Mouse (Mus musculus) heart, embryonic 12.5 days (tissue): ENCODE measurements around the gene Scamp1. TPM values are rescaled to one million over a fixed set of nuclear protein-coding genes. Genes with fewer than 3 reads are reported as not detected.

Source experiments
- ATAC-seq: fragments of 200-750 bp; cut with Nextera tagmentation; 2 replicates; pipeline ENCODE4 v1.8.0; 2017; ENCODE audit warnings: moderate TSS enrichment, moderate library complexity; ENCODE audit not compliant: insufficient number of reproducible peaks, low FRiP score
- H3K27ac ChIP-seq: fragments of 300-500 bp; sonication (generic); 2 replicates; pipeline ENCODE4 v1.5.1; 2016; ENCODE audit warnings: mild to moderate bottlenecking, moderate library complexity; ENCODE audit not compliant: poor library complexity, severe bottlenecking
- H3K27me3 ChIP-seq: fragments of 300-500 bp; sonication (generic); replicated peaks from 2 replicates; pipeline ENCODE4 v1.6.1; 2016; ENCODE audit warnings: mild to moderate bottlenecking, moderate library complexity
- H3K36me3 ChIP-seq: fragments of 300-500 bp; sonication (generic); 2 replicates; pipeline ENCODE4 v1.6.1; 2016; ENCODE audit warnings: mild to moderate bottlenecking, moderate library complexity
- H3K4me1 ChIP-seq: fragments of 300-500 bp; sonication (generic); replicated peaks from 2 replicates; pipeline ENCODE4 v1.6.1; 2016; ENCODE audit warnings: mild to moderate bottlenecking
- H3K4me2 ChIP-seq: fragments of 300-500 bp; sonication (generic); 2 replicates; pipeline ENCODE4 v1.6.1; 2016; ENCODE audit warnings: mild to moderate bottlenecking, moderate library complexity
- H3K4me3 ChIP-seq: fragments of 300-500 bp; sonication (generic); 2 replicates; pipeline ENCODE4 v1.5.1; 2016; ENCODE audit warnings: mild to moderate bottlenecking
- H3K9ac ChIP-seq: fragments of 300-500 bp; sonication (generic); 2 replicates; pipeline ENCODE4 v1.6.1; 2016; ENCODE audit warnings: mild to moderate bottlenecking, moderate library complexity
- H3K9me3 ChIP-seq: fragments of 300-500 bp; sonication (generic); replicated peaks from 2 replicates; pipeline ENCODE4 v1.6.1; 2016; ENCODE audit warnings: mild to moderate bottlenecking, moderate library complexity
- WGBS: fragments of 180-500 bp; shearing (Covaris S2); methylation state at CpG from one replicate; pipeline ENCODE4 v1.1.7; 2016; 5-methylcytosine and 5-hydroxymethylcytosine counted together
- polyA plus RNA-seq: library from polyadenylated mRNA; unstranded; fragments of >200 nt; fragmentation: Nextera tagmentation; extraction: Ambion mirVana; gene quantifications from 2 replicates; pipeline ENCODE4 v1.2.1, GENCODE M21; 2016

The Scamp1 gene
- polyA plus RNA-seq, 1 experiment from 2014 or later = 29.2 TPM

GRCm38 (mm10) chr13:94175379-94176050 is 110.1 kb downstream of the Scamp1 start:
- Histone ChIP-seq H3K9me3 (no peaks in the 10 kb centered on the region), H3K36me3 (0 out of 2 replicates have a peak, but pooled peaks cover 7% of the 10 kb centered on the region), H3K9ac (0 out of 2 replicates have a peak overlapping the region, but pooled peaks have one; percentile 32), H3K27me3 (no peaks in the 10 kb centered on the region), H3K4me1 (peaks cover 52% of the 10 kb centered on the region), H3K27ac (no peak overlapping the region), H3K4me2 (peak overlapping the region; percentile 95), H3K4me3 (peak overlapping the region; percentile 57; the same call in 1 of the 2 replicates)
- 36% methylated on average over 6 of the region's 6 CpGs for WGBS
- ATAC-seq = no peak

- Histone ChIP-seq H3K4me3 (peak overlapping the region; percentile 57), H3K9ac (peak overlapping the region; percentile 64), H3K27me3 (no peaks in the 10 kb centered on the region), H3K9me3 (no peaks in the 10 kb centered on the region), H3K36me3 (0 out of 2 replicates have a peak, but pooled peaks cover 7% of the 10 kb centered on the region), H3K4me2 (peak overlapping the region; percentile 95), H3K27ac (no peak overlapping the region), H3K4me1 (peaks cover 52% of the 10 kb centered on the region)
- no peak for ATAC-seq
- WGBS = 20% methylated on average over 16 of the region's 16 CpGs
Observed at GRCm38 (mm10) chr13:94174577-94175279, 110.9 kb downstream of the Scamp1 start.

GRCm38 (mm10) chr13:94173633-94174576 is 111.8 kb downstream of the Scamp1 start:
- peak; percentile 51; the same call in 1 of the 2 replicates for ATAC-seq
- peak overlapping the region; percentile 46 for H3K27ac ChIP-seq
- no peaks in the 10 kb centered on the region for H3K9me3 ChIP-seq
- H3K36me3 ChIP-seq = 0 out of 2 replicates have a peak, but pooled peaks cover 5% of the 10 kb centered on the region
- WGBS = 2% methylated on average over 53 of the region's 55 CpGs
- peak overlapping the region; percentile 64 for H3K9ac ChIP-seq
- peaks cover 59% of the 10 kb centered on the region for H3K4me1 ChIP-seq
- peak overlapping the region; percentile 57 for H3K4me3 ChIP-seq
- peak overlapping the region; percentile 95 for H3K4me2 ChIP-seq
- no peaks in the 10 kb centered on the region for H3K27me3 ChIP-seq

GRCm38 (mm10) chr13:94172533-94173310 is 112.9 kb downstream of the Scamp1 start:
- Histone ChIP-seq H3K9ac (no peak overlapping the region), H3K27me3 (no peaks in the 10 kb centered on the region), H3K4me2 (no peak overlapping the region), H3K4me1 (peaks cover 52% of the 10 kb centered on the region), H3K36me3 (no peaks in the 10 kb centered on the region), H3K27ac (no peak overlapping the region), H3K4me3 (no peak overlapping the region), H3K9me3 (no peaks in the 10 kb centered on the region)
- 71% methylated on average over 15 of the region's 15 CpGs for WGBS
- ATAC-seq = no peak

- WGBS = 42% methylated on average over 5 of the region's 5 CpGs
- peak overlapping the region; percentile 12; the same call in 1 of the 2 replicates for H3K27ac ChIP-seq
- H3K4me2 ChIP-seq = no peak overlapping the region
- H3K4me3 ChIP-seq = no peak overlapping the region
- no peak for ATAC-seq
- no peaks in the 10 kb centered on the region for H3K27me3 ChIP-seq
- no peaks in the 10 kb centered on the region for H3K36me3 ChIP-seq
- peaks cover 52% of the 10 kb centered on the region for H3K4me1 ChIP-seq
- H3K9ac ChIP-seq = no peak overlapping the region
- no peaks in the 10 kb centered on the region for H3K9me3 ChIP-seq
Observed at GRCm38 (mm10) chr13:94171612-94172011, 114.0 kb downstream of the Scamp1 start.

DNA sequence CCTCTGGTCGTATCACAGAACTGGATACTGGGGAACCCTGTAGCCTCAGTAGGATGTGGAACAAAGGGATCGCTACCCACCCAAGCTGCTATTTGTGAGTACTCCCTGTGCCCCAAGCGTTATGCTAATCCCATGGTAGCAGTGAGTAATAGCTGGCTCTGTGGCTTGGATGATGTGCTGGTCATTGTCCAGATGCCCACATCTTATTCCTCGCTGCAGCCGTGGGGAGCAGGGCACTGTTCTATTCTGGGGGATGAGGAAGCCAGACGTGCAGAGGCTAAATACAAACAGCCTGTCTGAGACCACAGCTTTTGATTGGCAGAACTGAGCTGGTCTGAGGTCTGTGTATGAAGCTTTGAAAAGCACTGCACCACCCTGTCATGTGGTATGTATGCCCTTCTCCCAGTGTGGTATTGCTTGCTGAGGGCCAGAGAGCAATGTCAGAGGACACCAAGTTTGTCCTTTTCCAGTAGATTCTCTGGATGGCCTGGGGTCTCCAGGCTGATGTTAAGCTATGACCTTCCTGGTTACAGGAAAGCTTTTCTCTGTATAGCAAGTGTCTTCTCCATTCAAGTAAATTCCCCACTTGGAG is 116.2 kb downstream of the Scamp1 start:
- no peak overlapping the region for H3K4me2 ChIP-seq
- no peak overlapping the region for H3K27ac ChIP-seq
- WGBS = 52% methylated on average over 6 of the region's 6 CpGs
- no peak overlapping the region for H3K4me3 ChIP-seq
- no peak for ATAC-seq
- H3K9ac ChIP-seq = no peak overlapping the region
- no peaks in the 10 kb centered on the region for H3K36me3 ChIP-seq
- H3K9me3 ChIP-seq = no peaks in the 10 kb centered on the region
- peaks cover 38% of the 10 kb centered on the region for H3K4me1 ChIP-seq
- H3K27me3 ChIP-seq = no peaks in the 10 kb centered on the region

GRCm38 (mm10) chr13:94168319-94168718 is 117.3 kb downstream of the Scamp1 start:
- Histone ChIP-seq H3K4me3 (no peak overlapping the region), H3K9ac (no peak overlapping the region), H3K36me3 (no peaks in the 10 kb centered on the region), H3K27ac (no peak overlapping the region), H3K4me1 (peaks cover 29% of the 10 kb centered on the region), H3K9me3 (no peaks in the 10 kb centered on the region), H3K27me3 (no peaks in the 10 kb centered on the region), H3K4me2 (no peak overlapping the region)
- no peak for ATAC-seq
- WGBS = 77% methylated on average over 5 of the region's 5 CpGs

- Histone ChIP-seq H3K9ac (no peak overlapping the region), H3K9me3 (no peaks in the 10 kb centered on the region), H3K27ac (no peak overlapping the region), H3K4me3 (no peak overlapping the region), H3K4me1 (peaks cover 12% of the 10 kb centered on the region), H3K4me2 (no peak overlapping the region), H3K36me3 (no peaks in the 10 kb centered on the region), H3K27me3 (no peaks in the 10 kb centered on the region)
- no peak for ATAC-seq
- WGBS = 64% methylated on average over 6 of the region's 6 CpGs
Observed at GRCm38 (mm10) chr13:94164501-94164900, 121.2 kb downstream of the Scamp1 start.

- no peak for ATAC-seq
- peak overlapping the region; percentile 7; the same call in 1 of the 2 replicates for H3K27ac ChIP-seq
- WGBS = 78% methylated on average over 7 of the region's 7 CpGs
Observed at GRCm38 (mm10) chr13:94159478-94160220, 126.0 kb downstream of the Scamp1 start.

More at GRCm38 (mm10) chr13:94159478-94160220, 126.0 kb downstream of the Scamp1 start:
- no peaks in the 10 kb centered on the region for H3K36me3 ChIP-seq
- H3K9ac ChIP-seq = no peak overlapping the region
- H3K4me2 ChIP-seq = no peak overlapping the region
- H3K4me3 ChIP-seq = no peak overlapping the region
- peaks cover 20% of the 10 kb centered on the region for H3K4me1 ChIP-seq
- no peaks in the 10 kb centered on the region for H3K9me3 ChIP-seq
- H3K27me3 ChIP-seq = no peaks in the 10 kb centered on the region
